Mouse (Mus musculus): ENCODE data around the gene Cnot6l.

Gene Cnot6l

DNA sequence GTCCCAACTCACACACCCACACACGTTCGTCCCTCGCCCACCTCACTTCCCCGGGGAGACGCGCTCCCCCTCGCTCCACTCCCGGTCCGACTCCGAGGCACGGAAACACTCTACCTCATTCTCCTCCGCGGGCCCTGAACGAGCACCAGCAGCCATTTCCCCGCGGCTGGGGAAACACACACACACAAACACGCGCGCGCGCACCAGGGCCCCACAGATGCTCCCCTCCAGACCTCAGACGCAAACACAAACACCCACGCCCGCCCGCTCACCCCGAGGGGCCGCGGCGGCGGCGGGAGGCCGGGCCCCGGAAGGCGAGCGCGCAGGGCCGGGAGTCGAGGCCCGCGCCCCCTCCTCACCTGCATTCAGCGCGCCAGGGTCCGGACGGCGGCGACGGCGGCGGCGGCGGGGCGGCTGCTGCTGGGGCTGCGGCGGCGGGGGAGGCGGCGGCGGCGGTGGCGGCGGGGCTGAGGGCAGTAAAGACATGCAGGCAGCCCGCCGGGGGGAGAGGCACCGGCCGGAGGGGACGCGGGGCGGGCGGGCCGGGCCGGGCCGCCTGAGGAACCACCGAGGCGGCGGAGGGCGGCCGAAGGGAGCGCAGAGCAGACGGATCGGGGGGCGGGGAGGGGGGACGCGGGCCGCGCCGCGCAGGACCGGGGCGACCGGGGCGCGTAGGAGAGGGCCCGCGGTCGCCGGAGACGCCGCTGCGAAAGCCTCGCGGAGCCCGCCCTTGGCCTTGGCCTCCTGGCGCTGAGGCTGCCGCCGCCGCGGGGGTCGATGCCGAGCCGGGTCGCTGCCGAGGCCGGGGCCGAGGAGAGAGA, 2.2 kb downstream of the Cnot6l start:
- in situ Hi-C loops (cut with MboI, MseI) = no loop called here

- in situ Hi-C loops (cut with MboI, MseI) = no loop called here
These were observed 2.8 kb downstream of the Cnot6l start for GRCm38 (mm10) chr5:96161263-96161577.

GRCm38 (mm10) chr5:96160467-96161262, 3.3 kb downstream of the Cnot6l start:
- in situ Hi-C loops (cut with MboI, MseI) = no loop called here

DNA sequence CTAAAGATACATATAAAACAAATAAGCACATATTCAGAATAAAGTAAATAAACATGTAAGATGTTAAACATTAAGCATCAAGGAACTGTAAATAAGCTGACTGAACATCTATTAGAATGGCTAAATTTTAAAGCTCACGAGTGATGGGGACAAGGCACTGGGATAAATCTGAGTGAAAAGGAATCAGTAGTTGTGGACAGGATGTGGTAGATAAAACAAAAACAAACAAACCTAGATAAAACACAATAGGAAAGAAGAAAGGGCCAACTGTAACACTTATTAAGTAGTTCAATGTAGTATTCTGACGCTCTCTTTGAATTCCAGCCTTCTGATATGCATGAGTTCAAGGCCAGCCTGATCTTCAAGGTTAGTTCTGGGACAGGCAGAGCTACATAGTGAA, 21.6 kb downstream of the Cnot6l start:
- in situ Hi-C loops (cut with MboI, MseI) = no loop called here

- in situ Hi-C loops (cut with MboI, MseI) = loop anchor here (10.0 kb wide), 1 partner anchor 46 kb away; no protein-coding TSS in a partner anchor
These were observed 33.3 kb downstream of the Cnot6l start for GRCm38 (mm10) chr5:96130683-96131082.

- in situ Hi-C loops (cut with MboI, MseI) = no loop called here
These were observed 37.1 kb downstream of the Cnot6l start for GRCm38 (mm10) chr5:96126856-96127255.

DNA sequence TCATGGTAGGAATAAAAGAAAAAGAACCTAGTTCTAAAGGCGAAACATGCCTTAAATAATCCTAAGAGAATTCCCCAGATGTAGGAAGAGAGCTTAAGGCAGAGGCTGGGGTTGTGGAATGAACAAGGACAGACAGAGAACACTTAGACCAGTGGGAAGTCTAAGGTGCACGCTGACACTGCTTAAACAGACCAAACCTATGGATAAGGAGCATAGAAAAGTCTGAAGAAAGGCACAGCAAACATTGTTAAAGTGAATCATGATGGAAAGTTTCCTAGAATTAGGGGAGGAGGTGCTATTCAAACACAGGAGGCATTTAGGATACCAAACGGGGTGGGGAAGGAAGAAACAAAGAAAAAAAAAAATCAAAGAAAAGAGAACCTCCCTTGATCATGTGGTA, 49.0 kb downstream of the Cnot6l start:
- in situ Hi-C loops (cut with MboI, MseI) = no loop called here

- in situ Hi-C loops (cut with MboI, MseI) = no loop called here
These were observed 59.3 kb downstream of the Cnot6l start for GRCm38 (mm10) chr5:96104644-96105043.

- in situ Hi-C loops (cut with MboI, MseI) = no loop called here
These were observed 72.5 kb downstream of the Cnot6l start for GRCm38 (mm10) chr5:96091468-96091867.

DNA sequence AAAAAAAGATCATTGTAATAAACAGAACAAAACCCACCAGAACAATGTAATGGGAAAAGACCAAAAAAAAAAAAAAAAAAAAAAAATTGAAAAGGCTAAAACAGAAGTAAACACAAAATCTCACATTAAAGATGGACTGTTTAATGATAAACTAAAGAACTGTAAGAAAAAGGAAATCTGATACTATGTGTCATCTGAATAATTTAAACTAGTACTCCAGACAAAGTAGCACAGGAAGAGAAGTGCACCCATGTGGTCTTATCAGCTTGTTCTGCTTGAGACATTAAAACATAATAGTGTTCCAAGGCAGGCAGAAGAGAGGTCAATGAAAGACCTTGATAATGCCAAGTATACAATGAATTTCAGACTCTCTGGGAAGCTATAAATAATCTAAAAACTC, 78.6 kb downstream of the Cnot6l start:
- in situ Hi-C loops (cut with MboI, MseI) = loop anchor here (10.0 kb wide), 1 partner anchor 49 kb away; no protein-coding TSS in a partner anchor

GRCm38 (mm10) chr5:96079026-96079425, 84.9 kb downstream of the Cnot6l start:
- in situ Hi-C loops (cut with MboI, MseI) = no loop called here

DNA sequence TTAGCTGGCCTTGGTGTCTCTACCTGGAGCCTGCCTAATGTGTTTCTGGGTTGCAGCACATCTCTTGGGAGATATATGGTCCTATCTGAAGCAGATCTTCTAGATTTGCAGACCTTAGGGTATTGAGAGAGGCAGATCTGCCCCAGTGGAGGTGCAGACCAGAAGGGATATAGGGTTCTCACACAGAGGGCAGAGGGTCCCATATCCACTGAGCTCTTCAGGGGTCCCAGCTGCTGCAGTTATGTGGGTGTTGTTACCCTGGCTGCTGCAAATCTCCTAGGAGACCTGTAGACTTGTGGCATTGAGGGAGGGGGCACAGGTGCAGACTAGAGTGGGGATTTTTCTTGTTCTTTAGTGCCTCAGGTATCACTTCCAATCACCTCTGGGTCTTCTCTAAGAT, 98.4 kb downstream of the Cnot6l start:
- in situ Hi-C loops (cut with MboI, MseI) = no loop called here

DNA sequence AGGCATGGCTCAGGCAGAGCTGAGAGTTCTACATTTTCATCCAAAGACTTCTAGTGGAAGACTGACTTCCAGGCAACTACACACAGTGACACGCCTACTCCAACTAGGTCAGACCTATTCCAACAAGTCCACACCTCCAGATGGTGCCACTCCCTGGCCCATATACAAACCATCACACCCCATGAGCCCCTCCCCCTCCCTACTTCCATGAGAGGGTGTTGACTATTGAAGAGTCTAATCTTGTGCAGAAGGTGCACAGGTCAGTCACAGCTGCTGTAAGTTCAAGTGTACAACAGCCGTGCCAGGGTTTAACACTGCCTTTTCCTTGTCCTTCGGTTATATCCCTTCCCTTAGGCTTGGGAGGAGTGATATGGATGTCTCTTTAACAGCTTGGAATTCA, 121.5 kb downstream of the Cnot6l start:
- in situ Hi-C loops (cut with MboI, MseI) = no loop called here

DNA sequence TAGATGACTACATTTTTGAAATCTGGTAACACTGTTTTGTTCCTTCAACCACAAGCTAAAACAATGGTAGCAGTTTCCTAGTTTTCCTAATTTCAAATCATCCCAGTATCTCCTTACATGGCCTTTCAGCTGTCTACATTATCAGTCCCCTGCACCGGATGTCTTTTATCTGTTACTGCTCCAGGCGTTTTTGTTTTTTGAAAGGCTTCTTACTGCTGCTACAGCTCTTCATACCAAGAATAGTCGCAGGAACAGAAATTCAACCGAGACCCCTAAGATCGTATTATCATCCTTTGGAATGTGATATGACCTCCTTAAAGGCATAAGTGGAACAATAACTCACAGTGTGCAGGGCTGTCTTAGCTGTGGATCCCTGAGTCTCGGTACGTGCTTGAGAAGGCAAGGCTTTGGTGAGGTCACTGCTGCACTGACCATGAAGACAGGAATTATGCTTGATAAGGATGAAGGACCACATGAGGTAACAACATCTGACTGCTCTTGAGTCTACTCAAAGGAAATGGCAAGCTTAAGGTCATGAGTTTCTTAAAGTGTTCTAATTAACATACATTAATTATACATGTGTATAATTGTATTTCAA, 122.4 kb downstream of the Cnot6l start:
- in situ Hi-C loops (cut with MboI, MseI) = no loop called here

DNA sequence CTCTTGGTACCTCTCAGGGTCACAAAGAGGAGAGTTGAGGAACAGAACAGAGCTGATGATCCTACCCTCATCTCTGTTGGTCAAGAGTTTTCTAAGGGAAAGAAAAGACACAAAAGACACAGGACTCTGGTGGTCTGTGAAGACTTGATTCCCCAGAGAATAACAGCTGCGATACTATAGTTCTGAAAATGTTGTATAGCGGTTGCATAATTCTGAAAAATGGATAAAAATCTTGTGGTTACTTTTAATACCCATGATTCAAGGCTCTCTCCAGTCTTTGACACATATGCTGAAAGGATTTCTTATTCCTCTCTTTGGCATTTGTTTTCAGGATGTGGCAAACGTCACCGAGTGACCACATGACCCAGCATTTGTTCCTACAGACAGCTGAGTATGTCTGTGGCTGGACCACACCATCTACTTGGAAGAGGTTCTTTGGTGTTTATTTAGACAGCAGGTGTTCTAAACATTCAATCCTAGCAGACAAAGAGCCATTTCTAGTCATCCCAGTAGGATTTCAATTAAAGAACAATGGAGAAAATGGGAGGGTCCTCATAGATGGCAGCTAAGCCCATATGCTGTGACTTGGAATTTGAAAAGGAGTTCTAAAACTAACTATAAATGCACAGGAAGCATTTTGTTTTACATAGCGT, 124.7 kb downstream of the Cnot6l start:
- in situ Hi-C loops (cut with MboI, MseI) = no loop called here

- in situ Hi-C loops (cut with MboI, MseI) = no loop called here
These were observed 126.3 kb downstream of the Cnot6l start for GRCm38 (mm10) chr5:96037684-96038121.

- in situ Hi-C loops (cut with MboI, MseI) = no loop called here
These were observed 127.8 kb downstream of the Cnot6l start for GRCm38 (mm10) chr5:96036125-96036672.

- in situ Hi-C loops (cut with MboI, MseI) = no loop called here
These were observed 129.9 kb downstream of the Cnot6l start for GRCm38 (mm10) chr5:96034101-96034500.

GRCm38 (mm10) chr5:96029821-96030220, 134.2 kb downstream of the Cnot6l start:
- in situ Hi-C loops (cut with MboI, MseI) = no loop called here
